Mouse (Mus musculus) intestine, postnatal 0 days (tissue): ENCODE measurements around the gene Cspg4. TPM values are rescaled to one million over a fixed set of nuclear protein-coding genes. Genes with fewer than 3 reads are reported as not detected.

Experiments
- ATAC-seq: fragments of 200-750 bp; cut with Nextera tagmentation; 2 replicates; pipeline ENCODE4 v1.8.0; 2017; ENCODE audit warnings: mild to moderate bottlenecking, moderate TSS enrichment, moderate library complexity
- H3K27ac ChIP-seq: fragments of 300-500 bp; sonication (generic); 2 replicates; pipeline ENCODE4 v1.5.1; 2014; ENCODE audit warnings: mild to moderate bottlenecking, low read depth, low read length, moderate library complexity
- H3K27me3 ChIP-seq: fragments of 300-500 bp; sonication (generic); replicated peaks from 2 replicates; pipeline ENCODE4 v1.6.1; 2014; ENCODE audit warnings: low read length, mixed read lengths; ENCODE audit not compliant: control insufficient read depth, insufficient read depth
- H3K36me3 ChIP-seq: fragments of 300-500 bp; sonication (generic); 2 replicates; pipeline ENCODE4 v1.6.1; 2014; ENCODE audit warnings: mild to moderate bottlenecking, moderate library complexity; ENCODE audit not compliant: control insufficient read depth, insufficient read depth
- H3K4me1 ChIP-seq: fragments of 300-500 bp; sonication (generic); replicated peaks from 2 replicates; pipeline ENCODE4 v1.6.1; 2014; ENCODE audit warnings: antibody characterized with exemption, low read length, mixed read lengths; ENCODE audit not compliant: control insufficient read depth, insufficient read depth
- H3K4me2 ChIP-seq: fragments of 300-500 bp; sonication (generic); replicated peaks from 2 replicates; pipeline ENCODE4 v1.6.1; 2014; ENCODE audit warnings: low read depth, mild to moderate bottlenecking, moderate library complexity
- H3K4me3 ChIP-seq: fragments of 300-500 bp; sonication (generic); 2 replicates; pipeline ENCODE4 v1.5.1; 2014; ENCODE audit warnings: low read depth, low read length
- H3K9ac ChIP-seq: fragments of 300-500 bp; sonication (generic); 2 replicates; pipeline ENCODE4 v1.6.1; 2014; ENCODE audit warnings: mild to moderate bottlenecking, low read depth, low read length
- H3K9me3 ChIP-seq: fragments of 300-500 bp; sonication (generic); 2 replicates; pipeline ENCODE4 v1.6.1; 2016; ENCODE audit warnings: mixed run types; ENCODE audit not compliant: control insufficient read depth
- CTCF ChIP-seq: sonication (generic); IDR thresholded peaks from 2 replicates; pipeline ENCODE4 v1.5.1; 2016; ENCODE audit warnings: low read depth, mild to moderate bottlenecking, control low read depth, antibody characterized with exemption, moderate library complexity
- WGBS: fragments of 180-500 bp; shearing (Covaris S2); extraction: QIAGEN DNeasy Blood & Tissue Kit; methylation state at CpG from one replicate; pipeline ENCODE4 v1.1.7; 2014; 5-methylcytosine and 5-hydroxymethylcytosine counted together
- polyA plus RNA-seq: library from polyadenylated mRNA; unstranded; fragments of >200 nt; fragmentation: Nextera tagmentation; extraction: Ambion mirVana; gene quantifications from 2 replicates; pipeline ENCODE4 v1.2.1, GENCODE M21; 2015

Cspg4 gene
- polyA plus RNA-seq, 1 experiment from 2014 or later = 8.2 TPM

DNA sequence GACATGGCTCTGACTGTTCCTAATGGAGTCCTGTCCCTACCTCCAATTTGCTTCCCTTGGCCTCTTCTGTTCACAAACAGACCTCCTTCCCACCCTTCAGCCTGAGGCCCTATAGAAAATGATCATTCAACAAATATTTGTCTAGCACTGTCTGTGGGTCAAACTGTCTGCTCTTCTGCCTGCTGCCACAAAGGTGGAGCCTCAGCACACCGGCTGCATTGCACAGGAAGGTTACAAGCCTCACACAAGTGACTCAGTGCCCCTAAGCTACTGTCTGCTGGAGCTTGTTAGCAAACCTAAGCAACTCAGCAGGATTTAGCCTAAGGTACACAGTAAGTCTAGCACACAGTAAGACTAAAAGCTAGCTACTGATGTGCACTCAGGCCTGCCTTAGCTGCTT lies 46.2 kb downstream of the Cspg4 start:
- H3K36me3 ChIP-seq = 0 out of 2 replicates have a peak, but pooled peaks cover 8% of the 10 kb centered on the region
- no peak overlapping the region for H3K4me3 ChIP-seq
- no peak overlapping the region; the same call in 1 of the 2 replicates for H3K27ac ChIP-seq
- WGBS = 20% methylated on average over 1 of the region's 1 CpGs
- ATAC-seq = no peak
- no peaks in the 10 kb centered on the region for H3K4me1 ChIP-seq
- TF ChIP-seq CTCF = no peak
- no peak overlapping the region for H3K4me2 ChIP-seq
- H3K9me3 ChIP-seq = no peaks in the 10 kb centered on the region
- no peaks in the 10 kb centered on the region for H3K27me3 ChIP-seq
- H3K9ac ChIP-seq = no peak overlapping the region

DNA sequence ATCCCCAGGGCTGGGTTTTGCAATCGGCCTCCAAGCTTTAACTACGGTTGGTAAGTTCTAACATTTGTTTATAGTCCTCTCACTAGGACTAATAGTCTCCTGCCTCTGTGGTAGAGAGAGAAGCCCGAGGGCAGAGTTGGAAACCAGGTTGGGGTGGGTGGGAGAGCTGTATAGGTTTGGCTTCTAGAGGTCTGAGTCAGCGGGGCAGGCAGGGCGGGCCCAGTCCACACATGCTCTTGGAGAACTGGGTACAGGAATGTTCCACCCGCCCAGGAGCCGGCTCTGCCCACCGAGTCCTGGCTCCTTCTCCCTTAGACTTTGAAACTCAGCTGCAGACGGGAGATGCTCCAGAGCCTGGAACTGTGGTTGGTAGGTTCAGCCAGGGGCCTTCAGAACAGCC lies 49.2 kb downstream of the Cspg4 start:
- H3K9me3 ChIP-seq = no peaks in the 10 kb centered on the region
- ATAC-seq = 0 out of 2 replicates have a peak, but pooled peaks have one; percentile 25
- WGBS = 73% methylated on average over 9 of the region's 9 CpGs
- no peaks in the 10 kb centered on the region for H3K4me1 ChIP-seq
- no peak for TF ChIP-seq CTCF
- H3K9ac ChIP-seq = no peak overlapping the region
- H3K4me2 ChIP-seq = no peak overlapping the region
- H3K36me3 ChIP-seq = peaks cover 15% of the 10 kb centered on the region; the same call in 1 of the 2 replicates
- no peak overlapping the region for H3K4me3 ChIP-seq
- H3K27ac ChIP-seq = no peak overlapping the region
- H3K27me3 ChIP-seq = no peaks in the 10 kb centered on the region

DNA sequence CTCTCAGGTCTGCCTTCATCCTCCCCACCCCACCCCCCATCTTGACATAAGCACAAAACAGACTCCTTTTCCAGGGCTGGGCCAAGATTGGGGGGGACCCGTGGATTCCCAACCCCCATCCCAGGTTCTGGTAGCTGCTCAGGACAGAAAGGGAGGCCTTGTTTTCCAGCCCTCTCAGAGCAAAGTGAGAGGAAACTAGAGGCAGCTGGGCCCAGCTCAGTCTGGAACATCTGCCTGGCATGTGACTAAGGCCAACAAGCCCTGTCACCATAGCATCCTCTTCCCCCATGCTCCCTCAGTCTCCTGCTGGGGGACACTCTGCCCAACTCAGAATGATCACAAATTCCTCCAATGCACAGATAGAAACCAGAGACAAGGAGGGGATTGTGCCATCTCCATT lies 50.3 kb downstream of the Cspg4 start:
- no peak for ATAC-seq
- Histone ChIP-seq H3K36me3 (peaks cover 15% of the 10 kb centered on the region; the same call in 1 of the 2 replicates), H3K9ac (no peak overlapping the region), H3K4me3 (no peak overlapping the region), H3K4me2 (no peak overlapping the region), H3K4me1 (no peaks in the 10 kb centered on the region), H3K9me3 (no peaks in the 10 kb centered on the region), H3K27ac (no peak overlapping the region), H3K27me3 (no peaks in the 10 kb centered on the region)
- no peak for TF ChIP-seq CTCF
- WGBS = 82% methylated on average over 1 of the region's 1 CpGs

DNA sequence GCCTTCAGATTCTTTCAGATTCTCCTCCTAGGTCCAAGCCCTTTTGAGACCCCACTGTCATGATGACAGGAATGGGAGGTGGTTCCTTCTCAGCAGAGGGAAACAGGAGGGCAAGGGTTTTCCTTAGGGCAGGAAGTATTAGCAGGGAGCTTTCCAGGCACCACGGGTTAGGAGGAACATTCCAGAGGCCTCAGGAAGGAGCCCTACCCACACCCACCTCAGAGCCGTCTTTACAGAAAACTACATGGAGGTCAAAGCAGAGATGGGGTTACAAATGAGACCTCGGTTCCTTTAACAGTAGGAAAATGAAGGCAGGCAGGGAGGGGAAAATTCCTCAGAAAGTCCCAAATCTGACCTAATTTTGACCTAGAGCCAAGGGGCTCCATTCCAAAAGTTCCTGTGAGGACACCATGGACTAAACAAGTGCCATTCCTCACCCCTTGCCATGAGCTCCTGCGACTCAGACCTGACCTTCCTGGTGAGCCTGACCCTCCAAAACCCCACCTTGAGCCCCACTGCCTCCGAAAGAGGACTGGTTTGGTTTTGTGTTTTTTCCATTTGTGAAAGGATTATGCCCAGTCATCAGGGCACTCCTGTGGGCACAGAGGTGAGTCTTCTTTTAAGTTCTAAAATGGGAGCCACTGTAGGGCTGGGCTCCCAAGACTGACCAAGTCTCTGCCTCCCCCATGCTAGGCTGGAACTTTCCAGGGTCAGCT lies 51.0 kb downstream of the Cspg4 start:
- no peak overlapping the region for H3K9ac ChIP-seq
- no peak overlapping the region for H3K4me2 ChIP-seq
- H3K4me3 ChIP-seq = no peak overlapping the region
- TF ChIP-seq CTCF = no peak
- H3K9me3 ChIP-seq = no peaks in the 10 kb centered on the region
- H3K4me1 ChIP-seq = no peaks in the 10 kb centered on the region
- H3K36me3 ChIP-seq = peaks cover 15% of the 10 kb centered on the region; the same call in 1 of the 2 replicates
- H3K27me3 ChIP-seq = no peaks in the 10 kb centered on the region
- H3K27ac ChIP-seq = no peak overlapping the region
- WGBS = 75% methylated on average over 5 of the region's 5 CpGs
- no peak for ATAC-seq

DNA sequence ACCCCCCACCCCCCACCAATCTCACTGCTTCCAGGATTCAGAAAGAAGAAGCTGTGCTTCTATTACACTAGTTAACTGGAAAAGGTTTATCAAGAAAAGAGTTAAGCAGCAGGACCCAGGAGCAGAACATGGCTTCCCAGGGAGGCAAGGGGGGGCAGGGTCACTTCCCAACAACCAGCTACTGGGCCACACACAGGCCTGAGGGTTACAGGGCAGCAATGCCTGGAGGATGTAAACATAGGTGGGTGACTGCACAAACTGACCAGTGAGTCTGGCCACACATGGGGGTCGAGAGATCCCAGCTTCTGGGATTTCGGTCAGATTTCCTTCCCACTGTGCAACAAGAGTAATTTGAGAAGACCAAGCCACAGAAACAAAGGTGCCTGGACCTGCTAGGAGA lies 52.3 kb downstream of the Cspg4 start:
- H3K9me3 ChIP-seq = no peaks in the 10 kb centered on the region
- 72% methylated on average over 2 of the region's 2 CpGs for WGBS
- H3K27ac ChIP-seq = no peak overlapping the region
- no peak overlapping the region for H3K4me3 ChIP-seq
- no peak for ATAC-seq
- H3K4me2 ChIP-seq = no peak overlapping the region
- no peaks in the 10 kb centered on the region for H3K4me1 ChIP-seq
- H3K36me3 ChIP-seq = peaks cover 15% of the 10 kb centered on the region; the same call in 1 of the 2 replicates
- no peak overlapping the region for H3K9ac ChIP-seq
- no peaks in the 10 kb centered on the region for H3K27me3 ChIP-seq
- TF ChIP-seq CTCF = no peak

DNA sequence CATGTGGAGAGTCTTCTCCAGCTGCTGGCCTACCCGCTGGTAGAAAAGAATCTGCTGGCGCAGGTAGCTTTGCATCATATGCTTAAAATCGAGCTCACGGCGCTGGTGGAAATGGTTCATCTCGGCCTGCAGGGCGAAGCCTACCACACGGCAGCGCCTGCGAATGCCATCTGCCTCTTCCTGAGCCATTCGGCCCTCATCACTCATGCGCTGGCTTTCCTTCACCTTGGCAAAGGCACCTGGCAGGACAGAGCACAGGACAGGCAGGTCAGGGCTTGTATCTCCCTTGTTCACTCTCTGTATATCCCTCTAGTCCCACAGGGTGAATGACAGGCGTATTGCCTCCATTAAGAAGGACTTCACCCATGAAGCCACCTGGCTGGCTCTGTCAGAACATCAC lies 53.6 kb downstream of the Cspg4 start:
- H3K4me2 ChIP-seq = no peak overlapping the region
- no peaks in the 10 kb centered on the region for H3K9me3 ChIP-seq
- no peaks in the 10 kb centered on the region for H3K4me1 ChIP-seq
- H3K36me3 ChIP-seq = peaks cover 18% of the 10 kb centered on the region; the same call in 1 of the 2 replicates
- no peak overlapping the region for H3K4me3 ChIP-seq
- no peak for TF ChIP-seq CTCF
- ATAC-seq = no peak
- 97% methylated on average over 13 of the region's 13 CpGs for WGBS
- H3K27ac ChIP-seq = no peak overlapping the region
- H3K9ac ChIP-seq = no peak overlapping the region
- H3K27me3 ChIP-seq = no peaks in the 10 kb centered on the region
